Mouse (Mus musculus) heart, postnatal 0 days (tissue): Measurements from ENCODE around the gene Acacb. TPM values are rescaled to one million over a fixed set of nuclear protein-coding genes. Genes with fewer than 3 reads are reported as not detected.

ENCODE experiments used
- ATAC-seq: fragments of 200-750 bp; cut with Nextera tagmentation; 2 replicates; pipeline ENCODE4 v1.8.0; 2017; ENCODE audit warnings: low read depth, moderate number of reproducible peaks, moderate library complexity; ENCODE audit not compliant: insufficient read depth
- DNase-seq: peaks from one replicate; pipeline ENCODE4 v3.0.0-alpha.2; 2016; ENCODE audit warnings: low spot score
- H3K27ac ChIP-seq: fragments of 300-500 bp; sonication (generic); 2 replicates; pipeline ENCODE4 v1.5.1; 2014; ENCODE audit warnings: low read depth, mild to moderate bottlenecking
- H3K27me3 ChIP-seq: fragments of 300-500 bp; sonication (generic); 2 replicates; pipeline ENCODE4 v1.6.1; 2014; ENCODE audit warnings: low read length, mixed read lengths; ENCODE audit not compliant: control insufficient read depth, insufficient read depth
- H3K36me3 ChIP-seq: fragments of 300-500 bp; sonication (generic); replicated peaks from 2 replicates; pipeline ENCODE4 v1.6.1; 2014; ENCODE audit warnings: low read length, mixed read lengths; ENCODE audit not compliant: control insufficient read depth, insufficient read depth
- H3K4me1 ChIP-seq: fragments of 300-500 bp; sonication (generic); 2 replicates; pipeline ENCODE4 v1.6.1; 2014; ENCODE audit warnings: antibody characterized with exemption; ENCODE audit not compliant: control insufficient read depth, insufficient read depth
- H3K4me2 ChIP-seq: fragments of 300-500 bp; sonication (generic); 2 replicates; pipeline ENCODE4 v1.6.1; 2014; ENCODE audit warnings: low read depth, mild to moderate bottlenecking, low read length, moderate library complexity
- H3K4me3 ChIP-seq: fragments of 300-500 bp; sonication (generic); 2 replicates; pipeline ENCODE4 v1.5.1; 2014; ENCODE audit warnings: low read depth, low read length
- H3K9ac ChIP-seq: fragments of 300-500 bp; sonication (generic); replicated peaks from 2 replicates; pipeline ENCODE4 v1.6.1; 2014; ENCODE audit warnings: low read depth, low read length, mixed read lengths
- H3K9me3 ChIP-seq: fragments of 300-500 bp; sonication (generic); replicated peaks from 2 replicates; pipeline ENCODE4 v1.6.1; 2016; ENCODE audit warnings: low read length; ENCODE audit not compliant: control insufficient read depth
- CTCF ChIP-seq: IDR thresholded peaks from 2 replicates; pipeline ENCODE4 v1.5.1; 2016; ENCODE audit warnings: antibody characterized with exemption, control low read depth, low read depth
- EP300 ChIP-seq: IDR thresholded peaks from 2 replicates; pipeline ENCODE4 v1.6.1; 2016; ENCODE audit warnings: antibody characterized with exemption, low read depth
- WGBS: fragments of 180-500 bp; shearing (Covaris S2); extraction: QIAGEN DNeasy Blood & Tissue Kit; methylation state at CpG from one replicate; pipeline ENCODE4 v1.1.7; 2014; 5-methylcytosine and 5-hydroxymethylcytosine counted together
- polyA plus RNA-seq: library from polyadenylated mRNA; unstranded; fragments of >200 nt; fragmentation: Nextera tagmentation; extraction: Ambion mirVana; gene quantifications from 2 replicates; pipeline ENCODE4 v1.2.1, GENCODE M21; 2015
- total RNA-seq: library from RNA; depleted of rRNA; stranded (reverse); fragments of >200 nt; gene quantifications from 2 replicates; pipeline ENCODE4 v1.2.3, GENCODE M21; 2014; ENCODE audit warnings: low replicate concordance; rRNA removed

The Acacb gene
- total RNA-seq (50.7 and 70.1 TPM in 2 replicates), polyA plus RNA-seq (15.3 and 17.5 TPM in 2 replicates)

- Histone ChIP-seq H3K27ac (peak within 1 kb of the TSS; percentile 99), H3K4me2 (peak within 1 kb of the TSS; percentile 55), H3K4me3 (peak within 1 kb of the TSS; percentile 54), H3K27me3 (no peaks in the 10 kb centered on the region), H3K4me1 (peaks cover 6% of the 10 kb centered on the region), H3K36me3 (no peaks in the 10 kb centered on the region), H3K9me3 (no peaks in the 10 kb centered on the region), H3K9ac (peak within 1 kb of the TSS; percentile 72)
- ATAC-seq, result peak; percentile 90
- 11% methylated on average over 19 of the region's 19 CpGs for WGBS
- TF ChIP-seq EP300 (no peak), CTCF (no peak)
- peak; percentile 94 for DNase-seq
Measured at GRCm38 (mm10) chr5:114146028-114146888, at the start of gene Acacb. TSS of gene Acacb (plus strand) at chr5:114146535.

- Histone ChIP-seq H3K36me3 (peaks cover 10% of the 10 kb centered on the region), H3K9ac (peak overlapping the region; percentile 91), H3K4me3 (peak overlapping the region; percentile 96), H3K4me1 (peaks cover 13% of the 10 kb centered on the region), H3K27me3 (no peaks in the 10 kb centered on the region), H3K27ac (peak overlapping the region; percentile 63; the same call in 1 of the 2 replicates), H3K9me3 (no peaks in the 10 kb centered on the region), H3K4me2 (peak overlapping the region; percentile 95)
- WGBS, result 10% methylated on average over 35 of the region's 37 CpGs
- peak; percentile 86 for DNase-seq
- no peak for TF ChIP-seq CTCF
- TF ChIP-seq EP300, result no peak
- ATAC-seq, result peak; percentile 92
Measured at GRCm38 (mm10) chr5:114099709-114100389, 46.5 kb upstream of the Acacb start.

DNA sequence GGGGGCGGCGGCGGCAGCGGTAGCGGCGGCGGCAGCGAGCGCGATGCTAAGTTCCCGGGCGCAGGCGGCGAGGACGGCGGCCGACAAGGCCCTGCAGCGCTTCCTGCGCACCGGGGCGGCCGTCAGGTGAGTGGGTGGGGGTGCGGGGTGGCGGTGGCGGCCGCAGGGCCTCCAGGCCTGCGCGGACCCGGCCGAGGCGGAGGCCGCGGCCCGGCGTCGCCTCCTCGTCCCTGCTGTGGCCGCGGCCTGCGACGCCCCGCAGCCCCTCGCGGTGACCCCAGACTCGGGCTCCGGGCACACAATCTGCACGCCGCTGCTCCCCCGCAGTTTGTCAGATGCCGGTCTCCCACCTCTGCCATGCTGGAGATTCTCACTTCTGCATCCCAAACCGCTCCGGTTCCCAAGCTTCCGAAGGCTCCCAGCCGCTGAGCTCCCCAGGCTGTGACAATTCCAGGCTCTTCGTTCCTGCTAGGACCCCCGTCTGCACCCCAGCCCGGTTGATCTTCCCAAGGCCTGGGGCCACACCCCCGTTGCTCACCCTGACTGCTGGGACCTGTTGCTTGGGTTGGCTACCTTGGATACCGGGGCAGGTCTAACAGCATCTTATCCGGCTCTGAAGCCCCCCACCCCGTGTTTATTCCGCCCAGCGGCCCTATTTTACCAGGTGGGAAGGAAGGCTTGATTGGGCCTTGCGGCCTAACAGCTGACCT, 45.8 kb upstream of the Acacb start:
- ATAC-seq, result peak; percentile 62
- H3K9me3 ChIP-seq, result no peaks in the 10 kb centered on the region
- H3K36me3 ChIP-seq, result peaks cover 15% of the 10 kb centered on the region
- TF ChIP-seq CTCF, result no peak
- TF ChIP-seq EP300, result no peak
- H3K4me3 ChIP-seq, result peak overlapping the region; percentile 96
- 4% methylated on average over 45 of the region's 64 CpGs for WGBS
- H3K4me1 ChIP-seq, result peaks cover 13% of the 10 kb centered on the region
- H3K27me3 ChIP-seq, result no peaks in the 10 kb centered on the region
- no peak for DNase-seq
- peak overlapping the region; percentile 91 for H3K9ac ChIP-seq
- H3K27ac ChIP-seq, result peak overlapping the region; percentile 63; the same call in 1 of the 2 replicates
- peak overlapping the region; percentile 95 for H3K4me2 ChIP-seq

- Histone ChIP-seq H3K36me3 (peaks cover 28% of the 10 kb centered on the region), H3K9me3 (no peaks in the 10 kb centered on the region), H3K4me2 (no peak overlapping the region), H3K4me3 (no peak overlapping the region), H3K4me1 (peaks cover 13% of the 10 kb centered on the region), H3K27ac (no peak overlapping the region), H3K27me3 (no peaks in the 10 kb centered on the region), H3K9ac (no peak overlapping the region)
- ATAC-seq, result no peak
- no peak for TF ChIP-seq EP300
- no peak for TF ChIP-seq CTCF
- no peak for DNase-seq
- WGBS, result 81% methylated on average over 4 of the region's 4 CpGs
Measured at GRCm38 (mm10) chr5:114101873-114102272, 44.5 kb upstream of the Acacb start.

DNA sequence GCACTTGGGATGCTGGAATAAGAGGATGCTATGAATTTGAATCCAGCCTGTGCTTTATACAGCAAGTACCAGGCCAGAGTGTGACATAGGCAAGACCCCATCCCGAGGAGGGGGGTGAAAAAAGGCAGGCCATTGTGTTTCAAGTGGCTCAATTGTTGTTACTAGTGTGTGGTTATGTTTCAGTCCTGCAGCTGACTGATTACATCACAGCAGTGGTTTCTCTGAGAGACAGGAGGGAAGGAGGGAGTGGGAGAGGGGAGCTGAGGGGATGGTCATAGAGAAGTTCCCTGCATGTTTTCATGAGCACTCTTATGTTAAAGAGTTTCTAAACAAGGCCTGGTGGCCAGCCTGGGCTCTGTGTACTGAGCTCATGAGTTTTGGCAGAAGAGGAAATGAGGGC, 43.5 kb upstream of the Acacb start:
- Histone ChIP-seq H3K9ac (no peak overlapping the region), H3K9me3 (no peaks in the 10 kb centered on the region), H3K4me2 (no peak overlapping the region), H3K4me1 (peaks cover 13% of the 10 kb centered on the region), H3K36me3 (peaks cover 28% of the 10 kb centered on the region), H3K27ac (no peak overlapping the region), H3K4me3 (no peak overlapping the region), H3K27me3 (no peaks in the 10 kb centered on the region)
- DNase-seq (no peak), ATAC-seq (no peak)
- TF ChIP-seq EP300 (no peak), CTCF (no peak)
- WGBS, result 40% methylated on average over 1 of the region's 1 CpGs
